Mouse (Mus musculus) stomach, embryonic 15.5 days (tissue): ENCODE measurements around the gene Nox3. TPM values are rescaled to one million over a fixed set of nuclear protein-coding genes. Genes with fewer than 3 reads are reported as not detected.

ENCODE experiments used
- ATAC-seq: fragments of 200-750 bp; cut with Nextera tagmentation; 2 replicates; pipeline ENCODE4 v1.8.0; 2017; ENCODE audit warnings: low read depth, moderate number of reproducible peaks, moderate TSS enrichment; ENCODE audit not compliant: insufficient read depth, low FRiP score
- H3K27ac ChIP-seq: fragments of 300-500 bp; sonication (generic); 2 replicates; pipeline ENCODE4 v1.5.1; 2015; ENCODE audit warnings: mild to moderate bottlenecking, inconsistent platforms
- H3K27me3 ChIP-seq: fragments of 300-500 bp; sonication (generic); replicated peaks from 2 replicates; pipeline ENCODE4 v1.6.1; 2015; ENCODE audit warnings: inconsistent platforms
- H3K36me3 ChIP-seq: fragments of 300-500 bp; sonication (generic); 2 replicates; pipeline ENCODE4 v1.6.1; 2015; ENCODE audit warnings: inconsistent platforms
- H3K4me1 ChIP-seq: fragments of 300-500 bp; sonication (generic); 2 replicates; pipeline ENCODE4 v1.6.1; 2015; ENCODE audit warnings: inconsistent platforms
- H3K4me2 ChIP-seq: fragments of 300-500 bp; sonication (generic); 2 replicates; pipeline ENCODE4 v1.6.1; 2015; ENCODE audit warnings: mild to moderate bottlenecking, inconsistent platforms
- H3K4me3 ChIP-seq: fragments of 300-500 bp; sonication (generic); replicated peaks from 2 replicates; pipeline ENCODE4 v1.5.1; 2015; ENCODE audit warnings: inconsistent platforms
- H3K9ac ChIP-seq: fragments of 300-500 bp; sonication (generic); 2 replicates; pipeline ENCODE4 v1.6.1; 2015; ENCODE audit warnings: inconsistent platforms
- H3K9me3 ChIP-seq: fragments of 300-500 bp; sonication (generic); 2 replicates; pipeline ENCODE4 v1.6.1; 2016; ENCODE audit warnings: inconsistent platforms
- WGBS: fragments of 180-500 bp; shearing (Covaris S2); methylation state at CpG from one replicate; pipeline ENCODE4 v1.1.7; 2015; 5-methylcytosine and 5-hydroxymethylcytosine counted together
- polyA plus RNA-seq: library from polyadenylated mRNA; unstranded; fragments of >200 nt; fragmentation: Nextera tagmentation; extraction: Ambion mirVana; gene quantifications from 2 replicates; pipeline ENCODE4 v1.2.1, GENCODE M21; 2015

The Nox3 gene
- polyA plus RNA-seq: not detected in 2 replicates

DNA sequence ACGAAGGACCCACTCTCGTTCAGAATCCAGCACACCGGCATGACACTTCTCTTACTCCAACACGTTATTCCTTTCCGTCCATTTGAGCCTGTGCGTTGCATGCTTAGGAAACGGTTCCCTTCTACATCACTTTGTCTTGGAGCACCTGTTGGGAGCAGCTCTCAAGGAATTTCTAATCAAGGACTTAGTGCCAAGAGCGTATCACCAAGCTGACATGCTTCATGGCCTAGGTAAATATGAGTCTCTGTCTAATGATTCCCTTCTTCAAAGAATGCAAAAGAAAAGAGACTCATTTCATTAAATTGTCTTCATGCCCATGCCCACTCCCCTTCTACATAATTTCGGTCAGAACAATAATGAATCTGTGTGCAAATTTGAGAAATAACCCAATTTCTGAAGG lies at the start of gene Nox3:
TSS of gene Nox3 (minus strand) at position 101 of the 400 bp plus-strand sequence.
- Histone ChIP-seq H3K36me3 (no peaks in the 10 kb centered on the region), H3K27me3 (no peaks in the 10 kb centered on the region), H3K4me2 (no peak within 1 kb of the TSS), H3K27ac (no peak within 1 kb of the TSS), H3K4me3 (no peak within 1 kb of the TSS), H3K9me3 (no peaks in the 10 kb centered on the region), H3K9ac (no peak within 1 kb of the TSS), H3K4me1 (no peaks in the 10 kb centered on the region)
- no peak for ATAC-seq
- WGBS: 88% methylated on average over 9 of the region's 9 CpGs

DNA sequence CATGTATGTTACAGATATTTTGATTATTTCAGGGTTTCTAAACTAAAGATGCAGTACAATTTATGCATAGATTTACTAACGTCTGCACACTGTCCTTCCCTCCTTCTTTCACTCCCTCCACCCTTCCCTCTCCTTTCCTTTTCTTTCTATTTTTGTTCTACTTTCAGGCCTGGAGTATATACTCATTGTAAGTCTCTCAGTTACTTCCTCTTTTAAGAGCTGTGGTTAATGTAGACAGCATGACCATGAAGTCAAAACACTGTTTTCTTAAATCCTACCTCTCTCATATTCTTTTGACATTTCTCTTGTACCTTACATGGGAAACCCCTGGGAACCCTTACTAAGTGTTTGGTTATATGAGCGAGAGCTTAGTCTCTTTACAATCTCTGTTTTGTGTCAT lies 48.3 kb upstream of the Nox3 start:
- no peaks in the 10 kb centered on the region for H3K4me1 ChIP-seq
- H3K4me2 ChIP-seq: no peak overlapping the region
- no peak overlapping the region for H3K27ac ChIP-seq
- no peak overlapping the region for H3K4me3 ChIP-seq
- no peaks in the 10 kb centered on the region for H3K36me3 ChIP-seq
- no peak overlapping the region for H3K9ac ChIP-seq
- no peaks in the 10 kb centered on the region for H3K9me3 ChIP-seq
- 46% methylated on average over 2 of the region's 2 CpGs for WGBS
- ATAC-seq: no peak
- H3K27me3 ChIP-seq: no peaks in the 10 kb centered on the region

DNA sequence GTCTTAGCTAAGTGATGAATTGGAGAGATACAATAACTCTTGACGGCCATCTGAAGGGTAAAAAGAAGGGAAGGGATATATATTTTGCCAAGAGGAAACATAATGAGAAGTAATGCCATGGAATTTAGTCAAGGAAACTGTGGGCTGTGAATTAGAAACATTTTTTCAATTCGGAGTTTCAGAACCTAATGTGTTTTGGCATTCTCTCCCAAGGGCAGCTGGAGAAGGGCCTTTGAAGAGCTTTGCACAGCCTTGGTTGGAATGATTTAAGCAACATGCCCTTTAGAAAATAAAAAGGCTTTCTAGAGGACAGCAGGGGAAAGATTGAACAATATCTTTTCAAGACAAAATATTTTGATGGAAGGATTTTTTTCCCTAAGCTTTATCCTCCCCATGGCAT lies 40.9 kb upstream of the Nox3 start:
- Histone ChIP-seq H3K4me2 (no peak overlapping the region), H3K36me3 (no peaks in the 10 kb centered on the region), H3K4me3 (no peak overlapping the region), H3K9me3 (no peaks in the 10 kb centered on the region), H3K27ac (no peak overlapping the region), H3K4me1 (no peaks in the 10 kb centered on the region), H3K27me3 (no peaks in the 10 kb centered on the region), H3K9ac (no peak overlapping the region)
- no peak for ATAC-seq
- 56% methylated on average over 2 of the region's 2 CpGs for WGBS

- H3K36me3 ChIP-seq: no peaks in the 10 kb centered on the region
- H3K4me1 ChIP-seq: no peaks in the 10 kb centered on the region
- no peaks in the 10 kb centered on the region for H3K9me3 ChIP-seq
- no peak overlapping the region for H3K9ac ChIP-seq
- H3K27ac ChIP-seq: no peak overlapping the region
- no peak for ATAC-seq
- no peak overlapping the region for H3K4me3 ChIP-seq
- no peak overlapping the region for H3K4me2 ChIP-seq
- H3K27me3 ChIP-seq: no peaks in the 10 kb centered on the region
These were observed 38.2 kb upstream of the Nox3 start for GRCm38 (mm10) chr17:3734286-3734685.

GRCm38 (mm10) chr17:3705350-3705930 lies 9.4 kb upstream of the Nox3 start:
- Histone ChIP-seq H3K27me3 (no peaks in the 10 kb centered on the region), H3K4me3 (no peak overlapping the region), H3K4me1 (no peaks in the 10 kb centered on the region), H3K4me2 (no peak overlapping the region), H3K36me3 (no peaks in the 10 kb centered on the region), H3K9ac (no peak overlapping the region), H3K27ac (no peak overlapping the region), H3K9me3 (no peaks in the 10 kb centered on the region)
- ATAC-seq: 0 out of 2 replicates have a peak, but pooled peaks have one; percentile 4
- WGBS: 87% methylated on average over 1 of the region's 1 CpGs

GRCm38 (mm10) chr17:3702320-3702719 lies 6.3 kb upstream of the Nox3 start:
- Histone ChIP-seq H3K4me1 (no peaks in the 10 kb centered on the region), H3K36me3 (no peaks in the 10 kb centered on the region), H3K4me2 (no peak overlapping the region), H3K4me3 (no peak overlapping the region), H3K9ac (no peak overlapping the region), H3K9me3 (no peaks in the 10 kb centered on the region), H3K27me3 (no peaks in the 10 kb centered on the region), H3K27ac (no peak overlapping the region)
- WGBS: 45% methylated on average over 3 of the region's 3 CpGs
- ATAC-seq: no peak

- Histone ChIP-seq H3K27me3 (no peaks in the 10 kb centered on the region), H3K9me3 (no peaks in the 10 kb centered on the region), H3K36me3 (no peaks in the 10 kb centered on the region), H3K27ac (no peak overlapping the region), H3K4me1 (no peaks in the 10 kb centered on the region), H3K9ac (no peak overlapping the region), H3K4me2 (no peak overlapping the region), H3K4me3 (no peak overlapping the region)
- ATAC-seq: no peak
- 72% methylated on average over 8 of the region's 8 CpGs for WGBS
These were observed 3.2 kb downstream of the Nox3 start for GRCm38 (mm10) chr17:3692817-3693216.

DNA sequence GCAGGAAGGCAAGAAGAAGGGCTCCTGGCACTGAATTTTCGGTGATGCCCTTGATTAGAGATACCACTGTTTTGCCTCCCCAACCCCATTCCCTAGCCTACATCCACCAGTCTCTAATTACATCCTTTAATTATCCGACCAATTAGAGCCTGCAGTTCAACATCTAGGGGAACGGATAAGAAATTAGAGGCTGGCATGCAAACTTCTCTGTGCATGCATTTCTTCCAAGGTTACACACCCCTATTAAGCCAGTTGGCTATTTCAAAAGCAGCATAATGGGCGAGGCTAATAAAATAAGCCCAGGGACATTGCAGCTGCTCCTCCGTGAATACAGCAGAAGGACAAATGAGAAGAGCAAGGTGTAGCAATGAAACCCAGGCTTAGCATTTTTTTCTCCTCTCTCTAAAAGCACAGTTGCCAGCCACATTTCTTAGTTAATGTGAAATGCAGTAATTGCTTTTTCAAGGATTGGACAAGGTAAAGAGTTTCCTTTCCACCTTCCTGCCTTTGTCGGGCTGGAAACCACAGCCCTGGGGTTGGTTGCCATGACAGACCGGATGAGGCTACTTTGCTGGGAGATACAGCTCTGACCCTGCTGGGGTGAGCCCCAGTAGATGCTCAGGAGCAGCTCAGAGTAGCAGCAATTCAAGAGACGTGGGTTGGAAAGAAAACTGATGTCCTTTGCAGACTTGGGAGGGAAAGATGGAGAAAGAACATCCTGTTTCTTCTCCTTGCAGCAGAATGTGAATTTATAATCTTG lies 5.4 kb downstream of the Nox3 start:
- no peak overlapping the region for H3K4me3 ChIP-seq
- H3K27me3 ChIP-seq: no peaks in the 10 kb centered on the region
- H3K9me3 ChIP-seq: no peaks in the 10 kb centered on the region
- H3K4me2 ChIP-seq: no peak overlapping the region
- H3K27ac ChIP-seq: no peak overlapping the region
- no peaks in the 10 kb centered on the region for H3K4me1 ChIP-seq
- H3K36me3 ChIP-seq: no peaks in the 10 kb centered on the region
- WGBS: 60% methylated on average over 8 of the region's 8 CpGs
- no peak overlapping the region for H3K9ac ChIP-seq
- ATAC-seq: no peak

DNA sequence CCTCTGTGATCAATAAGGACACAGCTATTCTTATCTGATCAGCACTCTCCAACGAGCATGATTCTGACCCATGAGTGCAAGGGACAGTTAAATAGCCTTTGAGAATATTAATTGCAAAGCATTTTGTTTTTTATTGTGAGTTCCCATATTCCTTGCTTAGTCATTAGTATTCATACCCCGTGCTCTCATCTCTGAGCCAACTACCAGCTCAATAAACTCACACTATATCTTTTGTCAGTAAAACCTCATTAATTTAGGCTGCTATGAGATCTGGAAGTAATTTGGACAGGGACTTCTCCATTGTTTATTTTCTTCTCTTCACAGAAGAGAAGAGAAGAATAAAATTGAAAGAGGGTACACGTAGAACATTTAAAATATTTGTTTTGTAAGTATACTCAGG lies 12.4 kb downstream of the Nox3 start:
- Histone ChIP-seq H3K9me3 (no peaks in the 10 kb centered on the region), H3K4me2 (no peak overlapping the region), H3K27me3 (no peaks in the 10 kb centered on the region), H3K9ac (no peak overlapping the region), H3K4me3 (no peak overlapping the region), H3K27ac (no peak overlapping the region), H3K4me1 (no peaks in the 10 kb centered on the region), H3K36me3 (no peaks in the 10 kb centered on the region)
- WGBS: 47% methylated on average over 3 of the region's 3 CpGs
- ATAC-seq: no peak

DNA sequence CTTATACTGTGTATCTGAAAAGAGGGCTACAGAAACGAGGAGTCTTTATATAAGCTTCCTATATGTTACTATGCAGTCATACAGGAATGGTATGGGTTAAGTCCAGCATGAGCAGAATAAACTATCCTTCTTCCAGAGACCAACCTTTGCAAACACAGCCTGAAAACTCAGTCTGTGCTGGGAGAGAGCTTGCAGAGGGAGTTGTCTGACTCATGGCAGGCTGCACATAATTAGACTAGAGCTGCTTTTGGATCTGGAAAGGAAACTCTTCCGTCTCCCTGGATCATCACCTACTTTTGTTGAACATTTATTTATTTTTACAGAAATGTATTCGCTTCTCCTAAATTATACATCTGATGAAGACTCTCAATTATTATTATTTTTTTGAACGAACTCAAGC lies 26.8 kb downstream of the Nox3 start:
- 55% methylated on average over 4 of the region's 4 CpGs for WGBS
- no peak for ATAC-seq
- Histone ChIP-seq H3K4me2 (no peak overlapping the region), H3K4me3 (no peak overlapping the region), H3K4me1 (no peaks in the 10 kb centered on the region), H3K36me3 (no peaks in the 10 kb centered on the region), H3K27me3 (no peaks in the 10 kb centered on the region), H3K27ac (no peak overlapping the region), H3K9ac (no peak overlapping the region), H3K9me3 (no peaks in the 10 kb centered on the region)

GRCm38 (mm10) chr17:3667287-3667686 lies 28.8 kb downstream of the Nox3 start:
- WGBS: 95% methylated on average over 4 of the region's 4 CpGs
- Histone ChIP-seq H3K36me3 (no peaks in the 10 kb centered on the region), H3K4me1 (no peaks in the 10 kb centered on the region), H3K4me3 (no peak overlapping the region), H3K27ac (no peak overlapping the region), H3K9me3 (no peaks in the 10 kb centered on the region), H3K9ac (no peak overlapping the region), H3K4me2 (no peak overlapping the region), H3K27me3 (no peaks in the 10 kb centered on the region)
- no peak for ATAC-seq

DNA sequence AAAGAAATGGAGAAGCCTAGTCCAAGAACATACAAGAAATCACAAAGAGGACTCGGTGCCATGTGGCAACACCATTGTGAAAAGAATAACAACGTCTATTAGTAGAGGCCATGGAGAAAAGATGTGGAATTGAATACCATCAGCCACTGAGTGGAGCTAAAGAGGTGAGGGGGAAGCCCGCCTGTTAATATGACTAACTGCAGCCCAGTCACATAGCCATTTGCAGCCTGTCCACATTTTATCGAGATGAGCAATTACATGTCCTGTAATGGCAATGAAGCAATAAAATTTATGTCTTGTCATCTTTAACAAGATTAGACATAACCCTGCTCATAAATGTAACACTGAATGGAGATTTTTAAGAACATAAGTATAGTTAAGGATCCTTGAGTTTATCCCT lies 30.7 kb downstream of the Nox3 start:
- no peaks in the 10 kb centered on the region for H3K4me1 ChIP-seq
- no peak overlapping the region for H3K9ac ChIP-seq
- no peaks in the 10 kb centered on the region for H3K9me3 ChIP-seq
- no peak overlapping the region for H3K27ac ChIP-seq
- ATAC-seq: no peak
- H3K4me2 ChIP-seq: no peak overlapping the region
- WGBS: 71% methylated on average over 4 of the region's 4 CpGs
- no peaks in the 10 kb centered on the region for H3K27me3 ChIP-seq
- H3K36me3 ChIP-seq: no peaks in the 10 kb centered on the region
- H3K4me3 ChIP-seq: no peak overlapping the region
